Mouse (Mus musculus) gastrocnemius, postnatal 14 days (tissue): Measurements from ENCODE around the gene Dohh. TPM values are rescaled to one million over a fixed set of nuclear protein-coding genes. Genes with fewer than 3 reads are reported as not detected.

Source experiments
- DNase-seq: peaks from one replicate; pipeline ENCODE4 v3.0.0; 2021; ENCODE audit warnings: mixed read lengths
- intact Hi-C: fragments of 180-260 bp; cut with DNase I; formaldehyde crosslinking; loops from one replicate; pipeline ENCODE4 v1.15.1; 2025; ENCODE audit warnings: low total_unique reads
- total RNA-seq, 2 experiments: library from RNA; stranded (reverse); gene quantifications; 2 replicates each; pipeline ENCODE4 v1.2.3; 2021

The Dohh gene
- total RNA-seq, 2 experiments from 2014 or later = 38.6 to 39.8 TPM

GRCm38 (mm10) chr10:81424246-81425051, 40.2 kb downstream of the Dohh start:
- intact Hi-C loops = no loop called here
- peak; percentile 87 for DNase-seq

GRCm38 (mm10) chr10:81425236-81425850, 41.1 kb downstream of the Dohh start:
- peak; percentile 82 for DNase-seq
- intact Hi-C loops = no loop called here

- DNase-seq = peak; percentile 66
- intact Hi-C loops = no loop called here
Observed at GRCm38 (mm10) chr10:81426081-81426671, 41.9 kb downstream of the Dohh start.

- intact Hi-C loops = no loop called here
Observed at GRCm38 (mm10) chr10:81426897-81427296, 42.7 kb downstream of the Dohh start.

GRCm38 (mm10) chr10:81427327-81427726, 43.1 kb downstream of the Dohh start:
- DNase-seq = peak; percentile 6
- intact Hi-C loops = no loop called here

More at GRCm38 (mm10) chr10:81426897-81427296, 42.7 kb downstream of the Dohh start:
- DNase-seq = peak; percentile 83

GRCm38 (mm10) chr10:81427804-81428506, 43.7 kb downstream of the Dohh start:
- intact Hi-C loops = no loop called here
- DNase-seq = peak; percentile 27

- DNase-seq = peak; percentile 3
- intact Hi-C loops = no loop called here
Observed at GRCm38 (mm10) chr10:81428507-81428870, 44.3 kb downstream of the Dohh start.

- intact Hi-C loops = no loop called here
- DNase-seq = peak; percentile 5
Observed at GRCm38 (mm10) chr10:81429092-81429491, 44.9 kb downstream of the Dohh start.

GRCm38 (mm10) chr10:81429605-81430061, 45.4 kb downstream of the Dohh start:
- peak; percentile 86 for DNase-seq
- intact Hi-C loops = no loop called here

- intact Hi-C loops = no loop called here
- peak; percentile 84 for DNase-seq
Observed at GRCm38 (mm10) chr10:81430141-81430830, 46.1 kb downstream of the Dohh start.

- peak; percentile 68 for DNase-seq
- intact Hi-C loops = no loop called here
Observed at GRCm38 (mm10) chr10:81430831-81431525, 46.8 kb downstream of the Dohh start.

GRCm38 (mm10) chr10:81431526-81432168, 47.4 kb downstream of the Dohh start:
- DNase-seq = peak; percentile 37
- intact Hi-C loops = no loop called here

GRCm38 (mm10) chr10:81432169-81432867, 48.1 kb downstream of the Dohh start:
- intact Hi-C loops = no loop called here
- peak; percentile 27 for DNase-seq

GRCm38 (mm10) chr10:81432868-81433262, 48.6 kb downstream of the Dohh start:
- intact Hi-C loops = no loop called here
- DNase-seq = peak; percentile 94

GRCm38 (mm10) chr10:81433541-81434289, 49.5 kb downstream of the Dohh start:
- intact Hi-C loops = no loop called here

GRCm38 (mm10) chr10:81434361-81435263, 50.4 kb downstream of the Dohh start:
- intact Hi-C loops = no loop called here
- peak; percentile 33 for DNase-seq

More at GRCm38 (mm10) chr10:81433541-81434289, 49.5 kb downstream of the Dohh start:
- DNase-seq = peak; percentile 75
